Mouse (Mus musculus): ENCODE data around the gene Crybg3. TPM values are rescaled to one million over a fixed set of nuclear protein-coding genes. Genes with fewer than 3 reads are reported as not detected.

Crybg3 gene
- polyA plus RNA-seq, 1 experiment from 2014 or later: 12.3 TPM

DNA sequence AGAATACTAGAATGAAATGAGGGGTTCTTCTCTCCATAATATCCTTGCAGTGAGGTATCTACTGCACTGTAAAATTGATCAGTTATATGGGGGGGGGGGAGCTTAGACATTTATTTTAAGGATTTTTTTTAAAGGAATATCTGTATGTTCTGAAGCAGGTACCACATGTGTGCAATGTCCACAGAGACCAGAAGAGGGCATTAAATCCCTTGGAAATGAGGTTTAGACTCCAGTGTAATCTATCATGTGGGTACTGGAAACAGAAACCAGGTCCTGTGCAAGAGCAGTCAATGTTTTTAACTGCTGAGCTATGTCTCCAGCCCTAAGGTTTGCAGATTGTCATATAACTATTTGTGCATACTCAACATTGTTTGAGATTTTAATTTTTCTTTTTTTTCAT lies 151.7 kb downstream of the Crybg3 start:
- Histone ChIP-seq H3K4me3 (no peak overlapping the region), H3K27me3 (replicated peaks) (no peaks in the 10 kb centered on the region), H3K9ac (no peak overlapping the region), H3K4me1 (no peaks in the 10 kb centered on the region), H3K9me3 (no peaks in the 10 kb centered on the region), H3K4me2 (no peak overlapping the region), H3K27ac (replicated peaks) (no peak overlapping the region), H3K36me3 (no peaks in the 10 kb centered on the region)
- ATAC-seq (ENCODE audit: extremely low read depth, insufficient number of reproducible peaks, low FRiP score, low TSS enrichment): no peak

DNA sequence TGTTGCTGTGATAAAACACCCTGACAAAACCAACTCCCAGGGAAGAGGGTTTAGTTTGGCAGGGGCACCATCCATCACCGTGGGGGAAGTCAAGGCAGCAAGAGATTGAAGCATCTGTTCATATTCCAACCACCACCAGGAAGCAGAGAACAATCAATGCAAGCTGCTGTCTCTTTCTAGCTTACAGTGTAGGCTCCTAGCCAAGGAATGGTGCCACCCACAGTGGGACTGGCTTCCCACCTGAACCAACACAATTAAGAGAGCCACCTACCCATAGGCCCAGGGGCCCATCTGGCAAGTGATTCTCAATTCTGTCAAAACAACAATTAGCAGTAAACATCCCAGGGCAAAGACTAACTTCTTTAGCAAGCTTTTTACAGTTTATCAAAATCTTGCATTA lies 152.6 kb downstream of the Crybg3 start:
- H3K9me3 ChIP-seq: no peaks in the 10 kb centered on the region
- no peaks in the 10 kb centered on the region for H3K36me3 ChIP-seq
- no peak overlapping the region for H3K4me2 ChIP-seq
- no peak overlapping the region for H3K9ac ChIP-seq
- no peak overlapping the region for H3K4me3 ChIP-seq
- WGBS: 79% methylated on average over 1 of the region's 1 CpGs
- ATAC-seq (ENCODE audit: extremely low read depth, insufficient number of reproducible peaks, low FRiP score, low TSS enrichment): no peak
- no peak overlapping the region for H3K27ac ChIP-seq (replicated peaks)
- H3K27me3 ChIP-seq (replicated peaks): no peaks in the 10 kb centered on the region
- H3K4me1 ChIP-seq: no peaks in the 10 kb centered on the region

DNA sequence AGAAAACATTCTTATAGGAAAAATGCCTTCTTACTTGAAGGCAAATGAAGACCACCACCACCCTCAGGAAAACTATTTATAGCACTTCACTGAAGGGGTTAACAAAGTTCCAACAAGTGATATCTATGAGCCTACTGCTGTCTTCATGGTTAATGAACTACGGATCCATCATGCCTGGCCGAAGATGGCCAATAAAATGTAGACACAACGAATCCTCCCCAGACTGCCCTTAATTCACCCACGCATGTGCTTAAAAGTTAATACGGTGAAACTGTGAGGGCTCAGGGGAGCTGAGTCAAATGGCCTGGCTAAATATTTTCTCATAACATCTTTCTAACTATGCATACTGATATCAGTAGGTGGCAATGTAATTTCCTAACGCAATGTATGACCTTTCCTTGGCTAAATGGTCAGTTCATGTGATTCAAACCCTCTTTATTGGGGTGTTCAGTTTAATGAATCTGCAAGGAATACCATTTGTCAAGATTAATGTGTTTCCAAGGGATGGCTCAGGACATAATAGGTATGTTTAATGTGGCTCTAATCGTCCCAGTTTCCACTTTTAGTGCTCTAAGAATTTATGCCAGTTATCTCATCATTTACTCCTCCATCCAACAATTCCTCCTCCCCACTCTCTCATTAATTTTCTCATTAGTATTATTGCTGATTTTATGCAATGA lies 155.8 kb downstream of the Crybg3 start:
- H3K36me3 ChIP-seq: no peaks in the 10 kb centered on the region
- 83% methylated on average over 7 of the region's 7 CpGs for WGBS
- no peak overlapping the region for H3K4me3 ChIP-seq
- H3K4me2 ChIP-seq: no peak overlapping the region
- no peaks in the 10 kb centered on the region for H3K27me3 ChIP-seq (replicated peaks)
- no peaks in the 10 kb centered on the region for H3K9me3 ChIP-seq
- no peak overlapping the region for H3K27ac ChIP-seq (replicated peaks)
- no peaks in the 10 kb centered on the region for H3K4me1 ChIP-seq
- no peak for ATAC-seq (ENCODE audit: extremely low read depth, insufficient number of reproducible peaks, low FRiP score, low TSS enrichment)
- H3K9ac ChIP-seq: no peak overlapping the region

Other genes with a start within 250 kb of the Crybg3 start
- gene Olfr209, start 237.0 kb downstream of the Crybg3 start, polyA plus RNA-seq (2015; fragmentation: Nextera tagmentation; extraction: Ambion mirVana): not detected in 2 replicates
- gene Gabrr3, start 193.6 kb downstream of the Crybg3 start, polyA plus RNA-seq (2015; fragmentation: Nextera tagmentation; extraction: Ambion mirVana): not detected in 2 replicates
- 23.6 and 24.8 TPM in 2 replicates for gene Riox2, start 129.2 kb downstream of the Crybg3 start, polyA plus RNA-seq (2015; fragmentation: Nextera tagmentation; extraction: Ambion mirVana)
- 18.5 and 21.3 TPM in 2 replicates for gene Arl6, start 38.4 kb upstream of the Crybg3 start, polyA plus RNA-seq (2015; fragmentation: Nextera tagmentation; extraction: Ambion mirVana)